Mouse (Mus musculus) liver, postnatal 0 days (tissue): ENCODE data around the gene Sapcd2.

Experiments used
- CTCF ChIP-seq: sonication (generic); IDR thresholded peaks from 2 replicates; pipeline ENCODE4 v1.5.1; 2016; ENCODE audit warnings: antibody characterized with exemption, low read depth
- EP300 ChIP-seq: IDR thresholded peaks from 2 replicates; pipeline ENCODE4 v1.6.1; 2016; ENCODE audit warnings: antibody characterized with exemption, low read depth, mild to moderate bottlenecking

GRCm38 (mm10) chr2:25384492-25384891 lies 12.4 kb downstream of the Sapcd2 start:
- no peak for TF ChIP-seq CTCF
- TF ChIP-seq EP300, result no peak
